Mouse (Mus musculus) cerebral cortex, adult 2 months (tissue): Measurements from ENCODE around the gene Ndc80.

Experiments used
- WGBS: fragments of 180-500 bp; shearing (Covaris S2); methylation state at CpG from one replicate; pipeline ENCODE4 v1.1.7; 2018; 5-methylcytosine and 5-hydroxymethylcytosine counted together

The Ndc80 gene

DNA sequence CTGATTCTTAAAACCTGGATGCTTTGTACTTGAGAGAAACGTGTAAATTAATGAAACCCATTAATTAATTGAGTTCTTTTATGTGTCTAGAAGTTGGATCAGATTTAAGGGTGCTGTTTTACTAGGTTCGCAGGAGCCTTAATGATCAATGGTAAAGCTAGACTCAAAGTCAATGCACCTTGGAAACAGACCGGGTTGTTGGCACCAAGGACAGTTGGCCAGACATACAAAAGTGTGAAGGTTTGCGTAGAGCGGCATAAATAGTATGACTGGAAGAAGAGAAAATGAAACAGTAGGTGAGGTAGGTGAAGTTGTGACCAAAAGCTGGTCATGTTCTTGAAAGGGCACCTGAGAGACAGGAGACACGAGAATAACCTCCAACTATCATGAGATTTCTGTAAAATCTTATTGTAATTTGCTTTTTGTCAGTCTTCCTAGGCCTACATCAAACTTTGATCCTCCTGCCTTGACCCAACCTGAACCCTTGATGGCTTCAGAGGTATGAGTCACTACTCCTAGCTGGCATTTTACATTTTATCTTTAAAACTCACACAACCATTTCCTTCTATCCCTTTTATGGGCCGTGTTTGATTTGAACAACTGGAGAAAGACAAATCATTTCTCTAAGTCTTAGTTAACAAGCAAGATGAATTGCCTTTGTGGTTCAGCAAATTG, 50.2 kb downstream of the Ndc80 start:
- WGBS: 65% methylated on average over 7 of the region's 7 CpGs

DNA sequence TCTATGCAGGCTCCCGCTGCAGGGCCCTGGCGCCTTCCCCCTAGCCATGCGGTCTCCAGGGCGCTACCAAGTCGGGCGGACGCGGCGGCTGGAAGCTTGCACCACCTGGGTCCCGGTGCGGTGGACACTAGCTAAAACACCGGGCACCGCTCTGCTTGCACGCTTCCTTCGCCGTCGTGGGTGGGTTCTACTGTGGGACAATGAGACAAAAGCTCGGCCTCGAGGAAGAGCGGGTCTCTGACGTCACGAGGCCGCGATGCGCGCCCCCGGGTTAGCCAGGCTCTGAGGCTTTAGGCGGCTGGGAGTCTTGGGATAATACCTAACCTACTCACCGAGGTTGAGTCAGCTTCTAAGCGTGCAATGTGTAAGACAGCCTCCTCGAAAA, 51.0 kb downstream of the Ndc80 start:
- WGBS: 1% methylated on average over 31 of the region's 31 CpGs

DNA sequence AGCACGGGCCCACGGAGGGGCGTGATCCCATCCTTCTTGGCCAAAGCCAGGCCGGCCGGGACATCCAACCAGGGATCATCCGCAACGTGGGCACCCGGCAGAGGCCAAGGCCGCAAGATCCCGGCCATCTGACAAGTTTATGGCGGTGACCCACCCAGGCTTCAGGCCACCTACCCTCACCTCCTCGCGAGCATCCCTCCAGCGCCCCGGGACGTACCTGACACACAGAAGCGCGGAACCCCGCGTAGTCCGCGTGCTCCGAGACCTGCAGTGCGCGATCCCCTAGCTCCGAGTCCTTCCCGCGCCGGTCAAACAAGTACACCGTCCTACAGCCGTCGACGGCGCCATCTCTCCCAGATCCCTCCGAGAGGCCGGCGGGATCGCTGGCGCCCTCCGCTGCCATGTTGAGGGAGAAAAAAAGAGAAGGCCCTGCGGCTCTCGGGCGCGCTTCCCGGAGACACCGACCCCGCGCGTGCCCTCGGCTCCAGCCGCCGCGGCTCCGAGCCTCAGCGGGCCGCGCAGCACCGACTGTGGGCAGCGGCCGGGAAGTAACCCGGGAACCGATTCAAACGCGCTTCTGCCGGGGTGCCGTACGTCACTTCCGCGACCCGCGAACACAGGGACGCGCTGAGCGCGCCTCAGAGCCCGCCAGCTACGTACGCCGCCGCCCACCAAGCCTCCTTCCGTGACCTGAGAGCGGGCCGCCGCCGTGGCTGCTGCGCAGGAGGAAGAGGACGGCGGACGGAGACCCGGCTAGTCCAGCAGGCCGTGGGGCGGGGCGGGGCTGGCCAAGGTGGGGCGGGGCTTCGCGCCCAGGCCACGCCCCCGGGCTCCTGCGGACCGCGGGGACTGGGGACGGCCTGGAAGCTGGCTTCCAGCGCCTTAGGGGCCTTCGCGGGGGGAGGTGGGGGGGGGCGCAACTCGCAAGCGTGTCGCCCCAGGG, 51.6 kb downstream of the Ndc80 start, which contains the start of gene Smchd1:
Gene Smchd1 (minus strand): TSS at position 582 of the 943 bp plus-strand sequence.
- under 1% methylated on average over 89 of the region's 109 CpGs for WGBS

GRCm38 (mm10) chr17:71474128-71474527, 52.5 kb downstream of the Ndc80 start:
- WGBS: 11% methylated on average over 8 of the region's 8 CpGs

- WGBS: 41% methylated on average over 2 of the region's 2 CpGs
Observed at GRCm38 (mm10) chr17:71471261-71471660, 55.4 kb downstream of the Ndc80 start.

DNA sequence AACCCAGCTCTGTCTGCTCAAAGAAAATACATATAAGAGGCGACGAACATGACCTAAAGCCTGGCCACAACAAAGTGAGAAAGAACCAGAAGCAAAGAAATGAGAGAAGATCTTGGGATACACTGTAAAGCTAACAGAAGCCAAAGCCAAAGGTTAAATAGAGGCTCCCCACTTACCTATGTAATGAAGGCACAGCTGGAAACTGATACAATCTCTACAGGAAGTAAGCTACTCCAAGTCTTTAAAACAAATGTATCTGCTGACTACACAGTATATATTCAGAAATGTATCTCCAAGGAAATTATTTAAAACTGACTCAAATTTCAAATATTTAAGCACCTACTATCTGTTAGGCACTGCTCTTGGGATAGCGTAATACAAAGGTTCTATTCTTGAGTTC, 66.3 kb downstream of the Ndc80 start:
- 92% methylated on average over 3 of the region's 3 CpGs for WGBS

GRCm38 (mm10) chr17:71459818-71460217, 66.8 kb downstream of the Ndc80 start, which contains the start of gene Gm4707:
Gm4707 (minus strand) TSS chr17:71459918.
- 96% methylated on average over 2 of the region's 2 CpGs for WGBS

GRCm38 (mm10) chr17:71457361-71457760, 69.3 kb downstream of the Ndc80 start:
- 91% methylated on average over 6 of the region's 6 CpGs for WGBS
